Mouse (Mus musculus) thymus, postnatal 25 days (tissue): ENCODE data around the gene Rab3c.
A peak's percentile ranks its signal among the peaks of the same experiment; 100 is the strongest.

Source experiments
- DNase-seq: peaks from one replicate; pipeline ENCODE4 v3.0.0; 2022

Gene Rab3c

GRCm38 (mm10) chr13:110093720-110094685, 186.8 kb downstream of the Rab3c start:
- DNase-seq: no peak

GRCm38 (mm10) chr13:110083961-110084360, 196.8 kb downstream of the Rab3c start:
- DNase-seq: no peak

- no peak for DNase-seq
Measured at GRCm38 (mm10) chr13:110081174-110081573, 199.6 kb downstream of the Rab3c start.

GRCm38 (mm10) chr13:110075587-110075986, 205.2 kb downstream of the Rab3c start:
- no peak for DNase-seq

GRCm38 (mm10) chr13:110074180-110074579, 206.6 kb downstream of the Rab3c start:
- no peak for DNase-seq

GRCm38 (mm10) chr13:110067149-110067548, 213.6 kb downstream of the Rab3c start:
- no peak for DNase-seq

- DNase-seq: no peak
Measured at GRCm38 (mm10) chr13:110066674-110067073, 214.1 kb downstream of the Rab3c start.

- DNase-seq: peak; percentile 23
Measured at GRCm38 (mm10) chr13:110062835-110063411, 217.9 kb downstream of the Rab3c start.

- DNase-seq: no peak
Measured at GRCm38 (mm10) chr13:110062288-110062687, 218.5 kb downstream of the Rab3c start.

GRCm38 (mm10) chr13:110054538-110054937, 226.3 kb downstream of the Rab3c start:
- no peak for DNase-seq

- peak; percentile 14 for DNase-seq
Measured at GRCm38 (mm10) chr13:110048767-110049434, 231.9 kb downstream of the Rab3c start.

GRCm38 (mm10) chr13:110044418-110044817, 236.4 kb downstream of the Rab3c start:
- DNase-seq: no peak

GRCm38 (mm10) chr13:110039779-110040498, 240.9 kb downstream of the Rab3c start:
- peak; percentile 34 for DNase-seq

- no peak for DNase-seq
Measured at GRCm38 (mm10) chr13:110039170-110039569, 241.6 kb downstream of the Rab3c start.

- DNase-seq: no peak
Measured at GRCm38 (mm10) chr13:110038521-110038920, 242.3 kb downstream of the Rab3c start.

GRCm38 (mm10) chr13:110034885-110035284, 245.9 kb downstream of the Rab3c start:
- DNase-seq: no peak

GRCm38 (mm10) chr13:110034041-110034440, 246.8 kb downstream of the Rab3c start:
- DNase-seq: no peak

- no peak for DNase-seq
Measured at GRCm38 (mm10) chr13:110031886-110032285, 248.9 kb downstream of the Rab3c start.

GRCm38 (mm10) chr13:110031061-110031460, 249.7 kb downstream of the Rab3c start:
- no peak for DNase-seq

- no peak for DNase-seq
Measured at GRCm38 (mm10) chr13:110024381-110025161, 256.2 kb downstream of the Rab3c start.

- DNase-seq: peak; percentile 17
Measured at GRCm38 (mm10) chr13:110023031-110023430, 257.8 kb downstream of the Rab3c start.

GRCm38 (mm10) chr13:110019774-110020173, 261.0 kb downstream of the Rab3c start:
- DNase-seq: no peak
